Mouse (Mus musculus) common myeloid progenitor, adult 5-6 weeks (primary cell): ENCODE data around the gene Gm9195. TPM values are rescaled to one million over a fixed set of nuclear protein-coding genes. Genes with fewer than 3 reads are reported as not detected.

Experiments
- ATAC-seq: replicated peaks from 2 replicates; pipeline ENCODE4 v1.8.0; 2016; ENCODE audit warnings: low read depth, mild to moderate bottlenecking, moderate TSS enrichment, inconsistent platforms; ENCODE audit not compliant: poor library complexity, severe bottlenecking
- total RNA-seq: library from RNA; stranded (forward); fragments of 200-1000, 187-1606 nt; gene quantifications from 2 replicates; pipeline ENCODE4 v1.2.3, GENCODE M21; 2017

The Gm9195 gene
- not detected in 2 replicates for total RNA-seq

DNA sequence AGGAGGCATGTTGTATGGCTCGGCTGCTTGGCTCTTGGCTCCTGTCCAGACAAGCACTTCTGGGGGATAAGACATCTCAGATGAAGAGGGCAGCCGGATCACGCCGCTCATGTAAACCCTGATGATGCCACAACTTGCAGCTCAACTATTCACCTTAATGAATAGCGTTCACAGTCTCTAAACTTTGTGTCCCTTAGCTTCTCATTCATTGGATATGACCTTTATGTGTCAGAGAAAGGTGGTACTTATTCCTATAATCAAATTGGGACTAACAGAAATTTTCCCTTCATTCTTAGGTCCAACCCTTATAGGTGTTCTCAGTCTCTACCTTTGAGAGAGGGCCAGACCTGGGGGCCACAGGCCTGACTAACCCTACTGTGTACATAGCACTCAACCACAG lies at the start of gene Gm9195:
TSS of gene Gm9195 (minus strand) at position 101 of the 400 bp plus-strand sequence.
- ATAC-seq: no peak

DNA sequence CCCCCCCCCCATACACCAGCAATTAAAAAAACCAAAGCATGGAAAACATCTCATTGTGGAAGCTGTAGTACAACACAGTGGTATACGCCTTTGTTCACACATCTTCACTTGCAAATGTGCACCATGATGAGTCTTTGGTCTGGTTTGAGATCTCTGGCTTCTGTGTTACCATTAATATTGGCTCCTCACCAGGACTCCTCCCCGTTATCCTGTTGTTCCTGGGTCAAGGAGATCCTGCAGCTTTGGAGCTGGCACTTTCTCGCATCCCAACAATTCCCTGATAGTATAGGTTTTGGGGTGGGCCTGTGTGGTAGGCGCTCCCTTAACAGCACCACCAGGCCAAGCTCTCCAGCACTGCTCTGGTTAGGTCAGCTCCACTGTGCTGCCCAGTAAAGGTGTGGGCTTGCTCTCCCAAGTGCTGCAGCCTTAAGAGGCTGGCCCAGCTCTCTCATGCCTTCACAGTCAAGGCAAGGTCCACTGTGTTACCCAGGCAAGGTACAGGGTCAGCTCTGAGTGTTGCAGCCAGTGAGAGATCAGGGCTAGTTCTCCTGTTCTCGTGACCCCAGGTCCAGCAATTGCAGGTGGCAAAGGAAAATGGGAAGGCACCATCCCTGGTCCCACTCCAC lies 44.9 kb upstream of the Gm9195 start:
- ATAC-seq: no peak

DNA sequence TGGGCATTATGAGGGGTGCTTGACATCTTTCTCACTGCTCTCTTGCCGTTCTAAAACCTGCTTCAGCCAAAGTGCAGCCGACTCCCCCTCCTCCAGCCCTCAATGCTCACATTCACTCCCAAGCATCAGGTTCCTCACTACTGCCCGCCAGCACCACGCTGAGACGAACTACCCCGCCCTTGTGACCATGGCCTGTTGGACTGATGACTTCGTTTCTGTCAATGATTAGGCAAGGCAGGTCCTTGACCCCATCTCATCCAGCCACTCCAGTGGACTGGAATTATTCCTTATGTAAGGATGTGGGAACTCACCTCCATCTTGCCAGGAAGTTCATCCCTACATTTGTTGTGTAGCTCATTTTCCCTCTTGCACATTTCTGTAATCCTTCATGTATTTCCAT lies 42.2 kb upstream of the Gm9195 start:
- no peak for ATAC-seq

DNA sequence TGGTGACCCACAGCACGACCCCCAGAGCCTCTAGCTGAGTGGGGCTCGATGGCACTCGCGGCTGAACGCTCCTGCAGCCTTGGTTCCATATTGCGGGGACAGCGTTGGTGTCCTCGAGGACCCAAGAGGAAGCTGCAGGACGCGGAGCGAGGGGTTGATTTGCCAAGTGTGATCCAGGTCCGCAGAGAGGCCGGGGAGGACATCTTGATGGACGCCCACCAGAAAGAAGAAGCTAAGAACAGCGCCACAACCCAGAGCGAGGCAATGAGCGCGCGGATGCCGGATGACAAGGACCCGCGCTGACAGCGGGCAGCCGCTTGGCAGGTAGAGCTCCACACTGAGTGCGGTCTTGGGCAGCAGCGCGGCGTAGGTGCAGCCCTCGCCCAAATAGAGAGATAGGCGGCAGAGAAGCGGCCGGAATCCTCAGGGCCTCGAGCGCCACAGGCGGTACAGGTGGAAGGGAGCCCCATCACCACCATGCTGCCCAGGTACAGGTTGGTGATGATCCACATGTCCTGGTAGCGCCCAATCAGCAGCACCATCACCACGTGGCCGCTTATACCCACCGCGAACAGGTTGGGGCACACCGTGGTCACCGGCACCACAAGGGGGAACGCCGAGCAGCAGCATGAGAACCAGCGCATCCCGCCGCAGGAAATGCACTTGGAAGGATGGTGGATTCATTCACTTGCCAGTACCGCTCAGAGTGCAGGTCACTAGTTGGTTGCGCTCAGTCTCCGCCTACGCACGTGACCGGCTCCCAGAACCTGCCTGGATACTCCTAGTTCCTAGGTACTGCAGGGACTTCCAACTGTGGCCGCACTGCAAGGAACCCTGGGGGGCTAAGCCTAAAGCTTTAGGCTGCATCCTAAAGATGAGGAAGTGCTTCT lies 40.6 kb upstream of the Gm9195 start:
- peak; percentile 54 for ATAC-seq

DNA sequence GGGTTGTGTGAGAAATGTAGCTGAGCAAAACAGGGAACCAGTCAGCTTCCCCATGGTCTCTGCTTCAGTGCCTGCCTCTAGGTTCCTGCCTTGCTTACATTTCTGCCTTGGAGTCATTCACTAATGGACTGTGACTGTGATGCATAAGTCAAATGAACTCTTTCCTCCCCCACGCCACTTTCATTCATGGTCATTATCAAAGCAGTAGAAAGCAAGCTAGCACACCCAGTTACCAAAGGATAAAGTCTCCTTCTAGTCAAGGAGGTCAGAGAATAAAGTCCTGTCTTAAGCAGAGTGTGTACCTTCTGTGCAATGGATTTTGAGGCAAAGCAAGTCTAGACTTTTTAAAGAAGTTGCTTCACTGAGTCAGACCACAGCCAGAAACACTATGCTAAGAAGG lies 35.5 kb upstream of the Gm9195 start:
- no peak for ATAC-seq

DNA sequence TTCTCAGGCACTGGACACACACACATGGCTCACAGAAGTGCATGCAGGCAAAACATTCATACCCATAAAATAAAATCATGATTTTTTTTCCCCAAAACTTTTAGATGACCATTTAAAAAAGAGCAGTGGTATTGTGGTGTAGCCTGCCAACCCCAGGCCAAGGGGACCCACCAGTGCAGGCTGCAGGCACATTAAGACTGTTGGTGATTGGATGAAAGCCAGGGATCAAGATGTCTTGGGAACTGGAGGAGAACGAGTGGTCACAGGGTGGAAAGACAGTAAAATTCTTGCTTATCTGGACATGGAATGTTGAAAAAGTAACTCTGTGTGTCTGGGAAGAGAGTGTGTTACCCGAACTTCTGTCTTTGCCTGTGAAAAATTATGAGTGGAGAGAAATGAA lies 27.9 kb upstream of the Gm9195 start:
- no peak for ATAC-seq

DNA sequence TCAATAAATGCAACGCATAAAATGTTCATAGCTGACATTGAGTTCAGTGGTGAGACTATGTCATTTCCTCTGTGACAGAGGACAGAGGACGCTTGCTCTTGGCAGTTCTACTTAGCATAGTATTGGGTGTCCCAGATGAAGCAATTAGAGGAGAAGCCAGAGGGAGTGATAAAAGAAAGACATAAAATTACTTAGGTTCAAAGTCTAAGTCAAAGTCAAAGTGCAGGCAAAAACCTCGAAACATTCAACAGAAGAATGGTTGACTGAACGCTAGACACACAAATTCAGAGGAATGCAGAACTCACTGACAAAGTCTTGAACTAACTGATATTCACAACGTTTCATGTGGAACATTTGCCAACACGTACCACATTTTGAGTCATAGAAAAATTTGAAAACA lies 27.1 kb upstream of the Gm9195 start:
- no peak for ATAC-seq

DNA sequence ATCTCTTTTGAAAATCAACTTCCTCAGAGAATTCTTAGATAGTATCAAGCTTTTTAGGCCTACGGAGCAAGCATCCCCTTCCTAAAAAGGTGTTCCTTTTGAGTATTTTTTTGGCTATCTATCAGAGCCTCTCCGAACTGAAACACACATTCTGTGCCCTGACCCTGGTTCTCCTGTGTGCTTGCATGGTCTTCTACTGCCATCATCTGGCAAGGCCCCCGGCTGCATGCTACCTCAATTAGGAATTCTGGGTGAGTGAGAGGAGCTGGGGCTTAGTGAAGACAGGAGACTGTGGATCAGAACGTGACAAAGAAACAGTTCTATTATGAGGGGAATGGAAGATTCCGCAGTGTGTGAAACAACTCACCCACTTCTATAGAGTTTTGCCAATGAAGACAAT lies 24.7 kb upstream of the Gm9195 start:
- ATAC-seq: peak; percentile 68; the same call in 1 of the 2 replicates

DNA sequence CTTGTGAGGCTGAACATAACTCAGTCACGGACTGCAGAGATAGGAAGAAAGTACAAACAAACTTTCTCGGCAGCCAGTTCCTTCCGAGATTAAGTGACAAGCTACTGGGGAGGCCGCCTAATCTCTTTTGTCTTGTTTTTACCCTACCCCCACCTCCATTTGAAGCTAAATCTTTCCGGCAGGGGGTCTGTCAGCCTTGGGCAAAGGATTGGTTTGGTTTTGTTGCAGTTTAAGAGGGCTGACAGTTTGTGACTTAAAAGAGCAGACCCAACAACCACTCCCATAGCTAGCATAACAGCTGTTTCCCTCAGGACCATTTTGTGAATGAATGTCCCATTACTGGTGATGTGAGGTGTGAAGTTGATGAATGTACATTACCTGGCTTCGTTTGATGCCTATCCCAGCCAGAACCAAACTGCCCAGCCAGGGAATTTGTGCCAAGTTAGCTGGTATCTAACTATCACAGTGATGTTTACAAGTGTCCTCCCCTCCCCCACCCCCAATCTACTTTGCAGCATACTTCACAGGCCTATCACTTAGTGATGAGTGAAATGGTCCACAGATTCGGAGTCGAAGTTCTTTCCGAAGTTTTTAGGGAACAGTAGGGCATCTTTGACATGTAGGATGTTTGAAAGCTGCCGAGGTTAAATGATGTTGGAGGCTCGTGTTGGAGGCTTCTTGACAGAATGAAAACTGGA lies 15.2 kb upstream of the Gm9195 start:
- 0 out of 2 replicates have a peak, but pooled peaks have one; percentile 15 for ATAC-seq

DNA sequence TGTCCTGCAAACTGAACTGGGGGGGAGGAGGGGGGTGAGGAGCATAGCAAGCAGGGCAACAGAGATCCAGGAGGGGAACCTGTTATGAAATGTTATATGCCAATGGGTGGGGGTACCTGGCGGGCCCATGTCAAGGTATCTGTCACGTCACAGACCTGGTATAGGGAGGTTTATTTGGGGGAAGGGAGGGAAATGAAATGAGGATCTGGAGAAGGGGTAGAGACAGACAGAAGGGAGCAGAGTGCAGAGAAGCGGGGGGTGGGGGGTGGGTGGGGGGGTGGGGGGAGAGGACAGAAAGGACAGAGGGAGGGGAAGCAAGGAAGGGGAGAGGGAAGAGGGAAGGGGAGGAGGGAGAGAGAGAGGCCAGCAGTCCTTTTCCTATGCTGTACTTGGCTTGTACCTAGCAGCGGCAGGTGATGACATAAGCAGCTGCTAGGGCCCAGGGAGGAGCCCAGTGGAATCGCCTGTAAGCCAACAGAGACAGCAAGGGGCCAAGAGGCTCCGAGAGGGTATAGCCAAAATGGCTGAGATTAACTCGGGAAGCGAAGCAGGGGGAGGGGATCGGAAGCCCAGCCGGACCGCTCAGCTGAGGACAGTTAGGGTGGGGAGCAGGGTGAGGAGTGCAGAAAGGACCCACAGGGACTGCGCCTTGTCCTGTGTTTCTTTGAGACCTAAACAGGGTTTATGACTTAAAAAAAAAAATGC lies 14.5 kb upstream of the Gm9195 start:
- ATAC-seq: peak; percentile 58; the same call in 1 of the 2 replicates

DNA sequence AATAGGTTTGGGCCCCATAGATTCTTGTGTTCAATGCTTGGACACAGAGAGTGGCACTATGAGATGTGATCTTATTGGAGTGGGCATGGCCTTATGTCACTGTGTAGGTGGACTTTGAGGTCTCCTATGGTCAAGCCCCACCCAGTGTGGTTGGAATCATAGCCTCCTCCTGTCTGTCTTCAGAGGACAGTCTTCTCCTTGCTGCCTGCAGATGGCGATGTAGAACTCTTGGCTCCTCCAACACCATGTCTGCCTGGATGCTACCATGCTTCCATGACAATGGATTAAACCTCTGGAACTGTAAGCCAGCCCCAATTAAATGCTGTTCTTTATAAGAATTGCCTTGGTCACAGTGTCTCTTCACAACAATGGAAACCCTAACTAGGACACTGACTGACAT lies 13.3 kb upstream of the Gm9195 start:
- 0 out of 2 replicates have a peak, but pooled peaks have one; percentile 39 for ATAC-seq

DNA sequence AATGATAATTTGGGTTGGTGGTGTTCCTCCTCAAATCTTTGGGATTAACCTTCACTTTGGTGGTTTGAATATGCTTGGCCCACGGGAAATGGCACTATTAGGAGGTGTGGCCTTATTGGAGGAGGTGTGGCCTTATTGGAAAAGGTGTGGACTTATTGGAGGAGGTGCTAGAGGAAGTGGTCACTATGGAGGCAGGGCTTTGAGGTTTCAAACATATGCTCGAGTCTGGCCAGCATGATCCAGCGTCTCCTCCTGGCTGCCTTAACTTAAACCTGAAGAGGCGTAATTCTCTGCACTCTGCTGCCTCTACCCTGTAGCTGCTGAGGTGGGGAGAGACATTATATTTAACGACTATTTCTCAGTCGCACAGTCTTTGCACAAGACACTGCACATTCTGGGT lies 11.6 kb upstream of the Gm9195 start:
- ATAC-seq: no peak

DNA sequence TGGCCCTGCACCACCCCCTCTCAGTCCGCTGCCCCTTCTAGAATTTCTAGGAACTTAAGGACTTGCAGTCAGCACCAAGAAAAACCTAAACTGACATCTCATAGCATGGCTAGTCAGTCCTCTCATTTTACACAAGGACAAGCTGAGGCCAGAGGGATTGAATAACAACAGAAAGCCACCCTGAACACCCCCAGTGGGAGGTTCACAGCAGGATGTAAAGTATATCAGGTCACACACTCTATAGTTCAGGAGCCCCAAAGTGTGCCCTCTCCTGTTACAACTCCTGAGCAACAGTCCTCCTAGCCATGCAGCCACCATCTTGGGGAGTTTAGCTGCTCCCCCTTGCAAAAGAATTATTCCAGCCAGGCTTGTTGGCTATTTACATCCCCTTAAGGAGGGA lies 2.1 kb upstream of the Gm9195 start:
- no peak for ATAC-seq

DNA sequence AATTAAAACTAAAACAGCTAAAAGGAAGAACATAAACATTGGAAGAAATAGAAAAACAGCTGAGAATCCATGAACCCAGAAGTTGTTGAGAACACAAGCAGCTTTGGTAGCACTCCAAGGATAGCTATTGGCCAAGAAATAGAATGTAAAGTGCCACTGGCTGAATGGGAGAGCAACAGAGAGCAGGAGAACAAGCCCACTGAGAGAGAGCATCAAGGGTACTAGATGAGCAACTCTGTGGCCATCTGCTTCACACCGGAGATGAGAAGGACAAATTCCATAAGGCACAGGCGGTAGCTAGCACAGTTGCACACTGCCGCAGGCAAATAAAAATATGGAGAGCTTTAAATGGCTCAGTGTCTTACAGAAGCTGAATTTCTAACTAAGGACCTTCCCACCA lies 1.3 kb downstream of the Gm9195 start:
- no peak for ATAC-seq

DNA sequence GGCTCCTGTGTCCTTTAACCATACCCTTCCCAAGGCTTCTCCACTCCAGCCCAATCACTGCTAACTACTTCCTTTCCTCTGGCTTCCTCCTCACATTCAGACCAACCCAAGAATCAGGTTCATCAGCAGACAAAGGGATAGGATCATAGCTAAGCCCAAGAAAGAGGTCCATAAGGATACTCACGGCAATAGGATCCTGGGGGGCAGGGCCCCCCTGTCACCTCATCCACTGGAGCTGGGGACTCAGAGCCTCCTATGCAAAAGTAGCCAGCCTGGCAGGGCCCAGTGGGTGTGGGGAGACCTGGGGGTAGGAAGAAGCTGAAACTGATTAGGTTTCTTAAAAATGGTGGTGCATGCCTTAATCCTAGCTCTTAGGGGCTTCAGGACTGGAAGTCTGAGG lies 17.1 kb downstream of the Gm9195 start:
- ATAC-seq: no peak

DNA sequence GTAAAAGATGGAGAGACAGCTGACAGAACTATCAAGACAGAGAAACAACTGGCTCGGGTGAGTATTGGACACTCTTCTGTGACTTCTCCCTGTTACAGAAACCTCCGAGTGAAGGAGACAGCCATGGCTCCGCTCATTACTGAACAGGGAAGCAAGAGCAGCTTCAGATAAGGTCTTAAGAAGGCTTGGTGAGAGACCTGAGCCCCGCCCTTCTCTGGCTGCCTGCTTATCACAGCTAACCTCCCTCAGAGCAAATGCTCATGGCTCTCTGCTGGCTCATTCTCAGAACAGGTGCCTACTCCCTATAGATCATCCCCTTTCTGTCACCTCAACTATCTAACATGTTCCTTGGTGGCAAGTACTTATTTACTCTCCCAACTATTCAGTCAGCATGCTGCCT lies 23.2 kb downstream of the Gm9195 start:
- 0 out of 2 replicates have a peak, but pooled peaks have one; percentile 25 for ATAC-seq

DNA sequence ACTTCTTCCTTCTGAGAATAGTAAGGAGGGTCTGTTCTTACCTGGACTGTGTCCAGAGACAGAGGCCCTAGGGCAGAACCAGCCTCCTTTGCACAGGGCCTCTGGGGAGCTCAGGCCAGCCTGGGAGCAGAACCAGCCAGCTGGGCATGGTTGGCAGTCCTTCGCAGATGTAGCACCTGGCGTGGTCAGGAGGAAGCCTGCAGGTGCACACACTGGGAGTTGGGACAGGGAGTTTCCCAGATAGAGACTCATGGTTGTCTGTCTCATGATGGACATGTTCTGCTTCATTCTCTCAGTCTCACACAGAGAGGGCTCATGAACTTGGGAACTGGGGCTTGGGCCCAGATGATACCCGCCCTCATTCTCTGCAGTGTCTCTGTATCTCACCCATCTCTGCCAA lies 25.3 kb downstream of the Gm9195 start:
- no peak for ATAC-seq

DNA sequence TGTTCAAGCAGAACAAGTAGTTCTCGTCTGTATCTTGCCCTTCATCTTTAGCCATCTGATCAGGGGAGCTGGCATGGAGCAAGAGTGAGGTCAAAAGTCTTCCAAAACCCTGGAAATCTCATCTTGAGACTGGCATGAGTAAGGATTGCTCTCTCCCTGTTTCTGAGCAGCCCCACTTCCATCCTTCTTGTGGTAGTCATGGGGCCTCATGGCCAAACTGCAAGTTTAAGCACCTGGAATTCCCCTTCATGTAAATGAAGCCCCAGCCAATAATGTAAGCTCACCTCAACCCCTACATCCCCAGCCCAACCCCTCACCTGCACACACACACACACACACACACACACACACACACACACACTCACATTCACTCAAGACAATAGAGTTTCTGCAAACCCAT lies 30.0 kb downstream of the Gm9195 start:
- ATAC-seq: no peak

DNA sequence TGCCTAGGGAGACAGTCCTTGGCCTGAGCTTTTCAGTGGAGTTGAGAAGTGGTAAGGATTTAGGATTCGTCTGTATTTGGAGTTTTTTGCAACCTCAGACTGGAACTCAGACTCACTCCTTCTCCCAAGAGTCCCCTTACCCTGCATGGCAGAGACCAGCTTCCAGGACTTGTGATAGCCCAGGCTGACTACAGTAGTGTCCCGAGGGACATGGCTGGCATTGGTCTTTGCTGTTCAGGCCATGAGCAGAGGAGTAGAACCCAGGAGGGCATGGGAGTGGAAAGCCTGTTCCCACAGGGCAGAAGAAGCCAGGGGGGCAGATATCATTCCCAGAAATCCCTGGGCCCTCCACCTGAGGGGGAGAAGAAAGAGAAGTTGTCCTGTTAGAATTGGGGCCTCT lies 31.3 kb downstream of the Gm9195 start:
- ATAC-seq: no peak

DNA sequence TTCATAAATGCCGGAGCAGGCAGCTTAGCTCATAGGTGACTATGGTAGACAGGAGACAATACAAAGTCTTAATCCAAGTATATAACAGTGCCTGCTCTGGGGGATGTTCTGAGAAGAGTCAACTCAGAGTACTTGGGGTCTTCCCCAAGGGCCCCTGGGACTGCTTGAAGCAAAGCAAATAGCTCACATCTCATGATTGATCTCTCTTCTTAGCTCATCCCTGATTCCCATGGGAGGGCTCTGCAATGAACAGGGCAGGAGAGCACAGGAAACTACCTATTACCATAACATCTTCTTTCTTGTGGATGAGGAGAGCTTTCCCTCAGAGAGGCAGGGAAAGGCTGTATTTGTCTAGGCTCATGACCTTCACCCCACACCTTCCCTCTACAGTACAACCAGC lies 32.7 kb downstream of the Gm9195 start:
- ATAC-seq: no peak
